Mouse (Mus musculus): ENCODE results near the gene Fam118a. TPM values are rescaled to one million over a fixed set of nuclear protein-coding genes. Genes with fewer than 3 reads are reported as not detected.
A peak's percentile ranks its signal among the peaks of the same experiment; 100 is the strongest.
"Not testable (repeated sequence)": the region's sequence is repeated elsewhere in the genome, so short reads cannot be mapped to it uniquely, and the experiment has no call there.

Gene Fam118a
- polyA plus RNA-seq, 1 experiment from 2014 or later: 17.0 TPM

DNA sequence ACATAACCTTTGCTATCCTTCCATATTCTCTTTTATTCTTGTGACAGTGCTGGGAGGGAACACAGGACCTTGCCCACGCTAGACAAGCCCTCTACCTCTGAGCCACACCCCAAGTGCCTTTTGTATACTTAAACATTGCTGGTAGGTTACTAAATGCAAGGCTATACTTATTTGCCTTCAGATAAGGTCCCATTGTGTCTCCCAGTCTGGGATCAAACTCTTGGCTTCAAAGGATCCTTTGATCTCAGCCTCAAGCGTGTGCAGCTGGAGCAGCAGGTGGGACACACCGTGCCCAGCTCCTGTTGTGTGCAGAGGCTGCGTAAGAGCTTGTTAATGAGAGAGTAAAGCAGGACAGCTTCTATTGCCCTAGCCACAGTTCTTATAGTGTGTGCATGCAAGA, 1.0 kb upstream of the Fam118a start:
- Histone ChIP-seq H3K27ac (ENCODE audit: low read depth, low read length) (no peak overlapping the region), H3K36me3 (ENCODE audit: control insufficient read depth, insufficient read depth, low read length) (no peaks in the 10 kb centered on the region), H3K9ac (ENCODE audit: low read depth, low read length) (no peak overlapping the region), H3K27me3 (replicated peaks; ENCODE audit: control insufficient read depth, insufficient read depth, low read length) (no peaks in the 10 kb centered on the region), H3K9me3 (ENCODE audit: control insufficient read depth, low read length) (no peaks in the 10 kb centered on the region), H3K4me1 (replicated peaks; ENCODE audit: control insufficient read depth, insufficient read depth, low read length) (no peaks in the 10 kb centered on the region), H3K4me2 (no peak overlapping the region), H3K4me3 (ENCODE audit: low read depth, low read length) (no peak overlapping the region)
- no peak for ATAC-seq (replicated peaks; ENCODE audit: low FRiP score)
- WGBS: 60% methylated on average over 4 of the region's 4 CpGs
- DNase-seq (ENCODE audit: low spot score): no peak

- H3K4me3 ChIP-seq (ENCODE audit: low read depth, low read length); DNase-seq (ENCODE audit: low spot score); H3K36me3 ChIP-seq (ENCODE audit: control insufficient read depth, insufficient read depth, low read length); H3K9me3 ChIP-seq (ENCODE audit: control insufficient read depth, low read length); H3K4me2 ChIP-seq; ATAC-seq (replicated peaks; ENCODE audit: low FRiP score); H3K4me1 ChIP-seq (replicated peaks; ENCODE audit: control insufficient read depth, insufficient read depth, low read length); H3K27ac ChIP-seq (ENCODE audit: low read depth, low read length); H3K9ac ChIP-seq (ENCODE audit: low read depth, low read length); H3K27me3 ChIP-seq (replicated peaks; ENCODE audit: control insufficient read depth, insufficient read depth, low read length): not testable (repeated sequence)
- 51% methylated on average over 1 of the region's 1 CpGs for WGBS
Observed at GRCm38 (mm10) chr15:85030643-85031042, 1.9 kb downstream of the Fam118a start.

GRCm38 (mm10) chr15:85031866-85032265, 3.1 kb downstream of the Fam118a start:
- 85% methylated on average over 3 of the region's 3 CpGs for WGBS
- ATAC-seq (replicated peaks; ENCODE audit: low FRiP score): no peak
- no peak overlapping the region for H3K4me2 ChIP-seq
- H3K9me3 ChIP-seq (ENCODE audit: control insufficient read depth, low read length): no peaks in the 10 kb centered on the region
- 0 out of 2 replicates have a peak, but pooled peaks cover 4% of the 10 kb centered on the region for H3K4me1 ChIP-seq (replicated peaks; ENCODE audit: control insufficient read depth, insufficient read depth, low read length)
- no peaks in the 10 kb centered on the region for H3K27me3 ChIP-seq (replicated peaks; ENCODE audit: control insufficient read depth, insufficient read depth, low read length)
- no peak overlapping the region for H3K4me3 ChIP-seq (ENCODE audit: low read depth, low read length)
- H3K9ac ChIP-seq (ENCODE audit: low read depth, low read length): no peak overlapping the region
- H3K36me3 ChIP-seq (ENCODE audit: control insufficient read depth, insufficient read depth, low read length): no peaks in the 10 kb centered on the region
- DNase-seq (ENCODE audit: low spot score): no peak
- H3K27ac ChIP-seq (ENCODE audit: low read depth, low read length): no peak overlapping the region

GRCm38 (mm10) chr15:85033916-85034315, 5.2 kb downstream of the Fam118a start:
- not testable (repeated sequence) for H3K27ac ChIP-seq (ENCODE audit: low read depth, low read length); H3K9me3 ChIP-seq (ENCODE audit: control insufficient read depth, low read length); DNase-seq (ENCODE audit: low spot score); H3K36me3 ChIP-seq (ENCODE audit: control insufficient read depth, insufficient read depth, low read length); H3K27me3 ChIP-seq (replicated peaks; ENCODE audit: control insufficient read depth, insufficient read depth, low read length); H3K9ac ChIP-seq (ENCODE audit: low read depth, low read length); ATAC-seq (replicated peaks; ENCODE audit: low FRiP score); H3K4me2 ChIP-seq; H3K4me3 ChIP-seq (ENCODE audit: low read depth, low read length)
- WGBS: 33% methylated on average over 7 of the region's 7 CpGs
- peaks cover 12% of the 10 kb centered on the region for H3K4me1 ChIP-seq (replicated peaks; ENCODE audit: control insufficient read depth, insufficient read depth, low read length)

DNA sequence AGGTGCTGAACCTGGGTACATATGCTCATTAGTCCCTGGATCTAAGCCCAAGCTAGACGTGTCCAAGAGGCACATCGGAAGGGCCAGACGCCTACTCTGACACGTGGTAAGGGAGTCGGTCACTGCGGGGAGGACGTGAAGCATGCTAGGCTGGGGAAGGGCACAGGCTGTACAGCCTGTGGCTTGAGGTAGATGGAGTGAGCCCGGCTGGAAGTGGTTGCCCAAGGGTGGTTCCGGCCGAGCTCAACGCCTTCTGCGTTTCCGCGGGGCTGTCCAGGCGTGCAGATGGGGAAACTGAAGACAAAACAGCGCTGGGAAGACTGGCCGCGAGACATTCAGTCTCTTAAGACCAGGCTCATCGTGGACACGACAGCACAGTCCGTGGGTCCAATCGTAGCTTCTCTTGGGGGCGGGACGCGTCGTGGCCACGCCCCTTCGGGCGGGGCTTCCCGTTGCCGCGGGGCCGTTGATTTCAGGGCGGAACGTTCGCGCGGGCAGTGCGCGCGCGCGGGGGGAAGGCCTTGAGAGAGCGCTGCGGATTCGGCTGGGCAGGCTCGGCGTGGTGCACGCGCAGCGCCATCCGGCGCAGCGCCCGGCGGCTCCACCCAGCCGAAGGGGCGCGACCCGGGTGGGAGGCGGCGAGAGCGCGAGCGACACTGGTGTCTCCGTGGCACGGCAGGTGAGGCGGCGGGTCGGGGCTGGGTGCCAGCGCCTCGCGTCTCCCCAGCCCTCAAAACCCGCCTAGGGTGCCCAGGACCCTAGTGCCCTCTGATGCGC, 8.0 kb downstream of the Fam118a start:
- H3K27me3 ChIP-seq (replicated peaks; ENCODE audit: control insufficient read depth, insufficient read depth, low read length): no peaks in the 10 kb centered on the region
- H3K4me1 ChIP-seq (replicated peaks; ENCODE audit: control insufficient read depth, insufficient read depth, low read length): peaks cover 12% of the 10 kb centered on the region
- H3K9ac ChIP-seq (ENCODE audit: low read depth, low read length): peak overlapping the region; percentile 88
- peak; percentile 96 for ATAC-seq (replicated peaks; ENCODE audit: low FRiP score)
- under 1% methylated on average over 75 of the region's 75 CpGs for WGBS
- peak overlapping the region; percentile 52; the same call in 1 of the 2 replicates for H3K27ac ChIP-seq (ENCODE audit: low read depth, low read length)
- no peaks in the 10 kb centered on the region for H3K36me3 ChIP-seq (ENCODE audit: control insufficient read depth, insufficient read depth, low read length)
- no peaks in the 10 kb centered on the region for H3K9me3 ChIP-seq (ENCODE audit: control insufficient read depth, low read length)
- DNase-seq (ENCODE audit: low spot score): peak; percentile 95
- peak overlapping the region; percentile 82 for H3K4me3 ChIP-seq (ENCODE audit: low read depth, low read length)
- H3K4me2 ChIP-seq: peak overlapping the region; percentile 94

DNA sequence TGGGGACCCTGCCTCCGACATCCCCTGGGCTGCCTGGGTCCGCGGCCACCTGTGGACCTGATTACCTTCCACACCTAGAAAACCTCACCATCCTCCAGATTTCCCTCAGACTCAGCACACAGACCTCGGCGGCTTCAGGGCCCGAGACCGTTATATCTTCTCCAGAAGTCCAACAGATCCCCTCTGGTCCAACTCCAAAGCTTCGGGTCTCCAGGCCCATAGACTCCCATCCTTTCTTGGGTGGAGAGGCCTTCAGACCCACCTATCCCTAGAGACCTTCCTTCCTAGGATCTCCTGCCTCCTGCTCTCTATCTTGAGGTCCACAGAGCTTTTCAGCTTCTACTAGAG, 8.6 kb downstream of the Fam118a start:
- no peaks in the 10 kb centered on the region for H3K36me3 ChIP-seq (ENCODE audit: control insufficient read depth, insufficient read depth, low read length)
- no peaks in the 10 kb centered on the region for H3K9me3 ChIP-seq (ENCODE audit: control insufficient read depth, low read length)
- ATAC-seq (replicated peaks; ENCODE audit: low FRiP score): no peak
- peaks cover 12% of the 10 kb centered on the region for H3K4me1 ChIP-seq (replicated peaks; ENCODE audit: control insufficient read depth, insufficient read depth, low read length)
- no peak for DNase-seq (ENCODE audit: low spot score)
- H3K27ac ChIP-seq (ENCODE audit: low read depth, low read length): peak overlapping the region; percentile 32; the same call in 1 of the 2 replicates
- 5% methylated on average over 8 of the region's 8 CpGs for WGBS
- peak overlapping the region; percentile 88 for H3K9ac ChIP-seq (ENCODE audit: low read depth, low read length)
- peak overlapping the region; percentile 94 for H3K4me2 ChIP-seq
- H3K4me3 ChIP-seq (ENCODE audit: low read depth, low read length): peak overlapping the region; percentile 82
- H3K27me3 ChIP-seq (replicated peaks; ENCODE audit: control insufficient read depth, insufficient read depth, low read length): no peaks in the 10 kb centered on the region

DNA sequence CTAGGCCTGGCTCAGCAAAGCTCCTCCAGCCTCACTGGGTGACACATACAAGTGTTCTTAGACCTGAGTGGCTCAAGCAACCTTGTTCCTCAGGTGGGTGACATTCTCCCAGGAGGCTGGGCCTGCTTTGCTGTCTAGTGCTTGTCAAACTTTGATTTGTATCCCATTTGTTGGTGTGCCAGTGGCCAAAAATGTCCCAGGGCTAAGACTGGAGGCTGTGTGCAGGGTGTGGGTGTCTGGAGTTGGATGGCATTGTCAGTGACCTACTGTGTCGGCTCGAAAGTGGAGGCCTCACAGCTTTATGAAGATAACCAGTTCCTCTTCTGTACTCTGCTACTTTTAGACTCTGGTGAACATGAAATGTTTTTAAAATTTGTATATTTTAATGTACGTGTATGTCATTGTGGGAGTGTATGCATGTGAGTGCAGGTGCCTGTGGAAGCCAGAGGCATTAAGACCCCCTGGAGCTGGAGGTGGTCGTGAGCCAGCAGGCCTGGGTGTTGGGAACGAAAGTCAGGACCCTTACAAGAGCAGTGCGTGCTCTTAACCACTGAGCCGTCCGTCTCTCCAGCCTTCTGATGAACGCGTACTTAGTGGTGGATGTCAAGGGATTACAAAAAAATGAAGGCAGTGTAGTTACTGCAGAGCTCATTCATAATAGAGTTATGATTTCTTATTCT, 12.9 kb downstream of the Fam118a start:
- peaks cover 14% of the 10 kb centered on the region for H3K4me1 ChIP-seq (replicated peaks; ENCODE audit: control insufficient read depth, insufficient read depth, low read length)
- no peaks in the 10 kb centered on the region for H3K36me3 ChIP-seq (ENCODE audit: control insufficient read depth, insufficient read depth, low read length)
- no peak for ATAC-seq (replicated peaks; ENCODE audit: low FRiP score)
- H3K4me3 ChIP-seq (ENCODE audit: low read depth, low read length): no peak overlapping the region
- DNase-seq (ENCODE audit: low spot score): no peak
- H3K4me2 ChIP-seq: no peak overlapping the region
- 79% methylated on average over 10 of the region's 10 CpGs for WGBS
- H3K9me3 ChIP-seq (ENCODE audit: control insufficient read depth, low read length): no peaks in the 10 kb centered on the region
- H3K9ac ChIP-seq (ENCODE audit: low read depth, low read length): no peak overlapping the region
- H3K27me3 ChIP-seq (replicated peaks; ENCODE audit: control insufficient read depth, insufficient read depth, low read length): no peaks in the 10 kb centered on the region
- no peak overlapping the region for H3K27ac ChIP-seq (ENCODE audit: low read depth, low read length)

GRCm38 (mm10) chr15:85042361-85042954, 13.7 kb downstream of the Fam118a start:
- no peaks in the 10 kb centered on the region for H3K36me3 ChIP-seq (ENCODE audit: control insufficient read depth, insufficient read depth, low read length)
- no peaks in the 10 kb centered on the region for H3K9me3 ChIP-seq (ENCODE audit: control insufficient read depth, low read length)
- H3K4me1 ChIP-seq (replicated peaks; ENCODE audit: control insufficient read depth, insufficient read depth, low read length): peaks cover 12% of the 10 kb centered on the region
- H3K27me3 ChIP-seq (replicated peaks; ENCODE audit: control insufficient read depth, insufficient read depth, low read length): no peaks in the 10 kb centered on the region
- 30% methylated on average over 4 of the region's 4 CpGs for WGBS
- DNase-seq (ENCODE audit: low spot score): peak; percentile 42
- no peak overlapping the region for H3K27ac ChIP-seq (ENCODE audit: low read depth, low read length)
- no peak overlapping the region for H3K4me3 ChIP-seq (ENCODE audit: low read depth, low read length)
- ATAC-seq (replicated peaks; ENCODE audit: low FRiP score): no peak
- no peak overlapping the region for H3K9ac ChIP-seq (ENCODE audit: low read depth, low read length)
- no peak overlapping the region for H3K4me2 ChIP-seq
